Mouse (Mus musculus) left cerebral cortex, postnatal 4 days (tissue): ENCODE measurements around the gene Cdk5rap2. TPM values are rescaled to one million over a fixed set of nuclear protein-coding genes. Genes with fewer than 3 reads are reported as not detected.

Experiments
- DNase-seq: peaks from one replicate; pipeline ENCODE4 v3.0.0-alpha.2; 2022
- intact Hi-C: fragments of 180-260 bp; cut with DNase I; formaldehyde crosslinking; loops from one replicate; pipeline ENCODE4 v1.15.1; 2025
- total RNA-seq, 2 experiments: library from RNA; stranded (reverse); gene quantifications; 2 replicates each; pipeline ENCODE4 v1.2.3; 2021

The Cdk5rap2 gene
- total RNA-seq, 2 experiments from 2014 or later = 15.2 to 23.1 TPM

DNA sequence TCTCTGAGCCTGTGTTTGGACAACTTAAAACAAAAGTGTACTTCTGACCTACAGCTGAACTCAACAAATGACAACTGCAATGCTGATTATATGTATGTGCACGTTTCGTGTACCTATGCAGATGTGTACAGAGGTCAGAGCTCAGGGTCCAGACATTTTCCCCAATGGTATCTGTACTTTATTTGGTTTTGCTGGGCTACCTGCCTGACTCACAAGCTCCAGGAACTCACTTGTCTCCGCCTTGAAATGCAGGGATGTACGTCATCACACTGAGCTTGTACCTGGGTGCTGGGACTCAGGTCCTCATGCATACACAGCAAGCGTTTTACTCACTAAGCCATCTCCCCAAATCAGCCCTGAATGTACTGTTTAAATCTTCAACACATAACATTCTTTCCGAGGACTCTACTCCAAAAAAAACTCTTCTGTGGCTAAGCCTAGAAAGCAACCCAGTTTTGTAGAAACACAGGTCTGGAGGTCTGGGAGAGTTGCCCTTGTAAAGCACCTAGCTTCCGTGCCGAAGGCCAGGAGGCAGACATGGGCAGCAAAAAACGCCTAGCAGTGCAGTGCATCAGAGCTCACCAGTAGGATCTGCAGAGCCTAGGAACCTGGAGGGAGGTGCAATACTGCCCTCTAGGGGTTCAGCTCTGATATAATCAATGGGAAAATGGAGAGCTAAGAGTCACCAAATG lies 54.4 kb downstream of the Cdk5rap2 start:
- intact Hi-C loops = no loop called here
- DNase-seq = peak; percentile 51

DNA sequence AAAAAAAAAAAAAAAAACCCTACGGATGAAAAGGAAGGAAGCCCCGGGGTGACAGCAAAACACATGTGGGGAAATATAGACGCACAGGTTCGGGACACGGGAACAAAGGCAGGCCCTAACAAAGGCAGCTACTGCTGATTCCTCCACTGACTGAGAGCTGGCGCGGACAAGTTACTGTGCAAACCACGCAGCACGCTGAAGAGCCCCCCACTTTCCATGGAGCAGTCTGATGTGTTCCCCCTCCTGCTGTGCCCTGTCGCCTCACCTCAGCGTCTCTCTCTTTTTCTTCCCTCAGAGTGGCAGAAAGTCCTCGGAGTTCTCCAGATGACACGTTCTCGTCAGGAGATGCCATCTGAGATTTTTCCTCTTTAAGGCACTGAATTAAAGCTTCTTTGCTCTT lies 55.8 kb downstream of the Cdk5rap2 start:
- intact Hi-C loops = loop anchor here (5.0 kb wide), 1 partner anchor 1397 kb away; no protein-coding TSS in a partner anchor
- no peak for DNase-seq

DNA sequence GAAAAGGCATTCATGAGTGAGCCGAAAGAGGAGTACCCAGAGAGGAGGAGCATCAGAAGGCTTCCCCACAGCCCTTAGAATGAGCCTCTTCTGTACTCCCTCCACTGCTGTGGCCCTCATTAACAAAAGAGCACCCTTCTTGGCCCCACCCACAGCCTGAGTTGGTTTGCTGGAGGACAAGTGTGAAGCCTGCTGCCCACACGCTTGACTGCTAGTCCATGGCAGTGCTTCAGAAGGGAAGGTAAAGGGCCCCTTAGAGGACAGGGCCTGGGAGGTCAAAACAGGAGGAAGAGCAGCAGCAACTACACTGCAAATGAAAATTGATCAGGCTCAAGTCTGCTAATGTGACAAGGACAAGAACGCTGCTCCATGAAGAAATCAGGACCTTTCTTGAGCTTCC lies 56.6 kb downstream of the Cdk5rap2 start:
- intact Hi-C loops = loop anchor here (5.0 kb wide), 1 partner anchor 1396 kb away; no protein-coding TSS in a partner anchor
- DNase-seq = no peak

- DNase-seq = no peak
- intact Hi-C loops = no loop called here
Observed at GRCm38 (mm10) chr4:70335444-70336144, 74.6 kb downstream of the Cdk5rap2 start.

- no peak for DNase-seq
- intact Hi-C loops = no loop called here
Observed at GRCm38 (mm10) chr4:70334995-70335394, 75.2 kb downstream of the Cdk5rap2 start.

DNA sequence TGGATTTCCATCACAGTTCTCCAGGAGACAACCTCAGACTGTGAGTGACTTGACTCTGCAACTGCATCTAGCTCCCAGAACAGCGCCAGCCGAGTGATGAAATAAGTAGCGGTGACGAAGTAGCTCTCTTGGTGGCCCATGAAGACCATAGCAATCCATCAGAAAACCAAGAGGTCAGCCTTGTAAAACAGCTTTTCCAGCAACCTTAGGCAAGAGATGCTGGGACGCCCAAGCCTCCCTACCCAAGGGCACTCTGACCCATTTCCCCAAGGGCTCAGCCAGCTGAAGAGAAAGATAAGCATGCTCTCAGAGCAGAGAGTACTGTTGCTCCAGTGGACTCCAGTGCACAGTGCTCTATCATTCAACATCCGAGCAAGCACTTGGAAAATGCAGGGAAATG lies 77.3 kb downstream of the Cdk5rap2 start:
- intact Hi-C loops = no loop called here
- DNase-seq = no peak

- no peak for DNase-seq
- intact Hi-C loops = no loop called here
Observed at GRCm38 (mm10) chr4:70332576-70332975, 77.7 kb downstream of the Cdk5rap2 start.

DNA sequence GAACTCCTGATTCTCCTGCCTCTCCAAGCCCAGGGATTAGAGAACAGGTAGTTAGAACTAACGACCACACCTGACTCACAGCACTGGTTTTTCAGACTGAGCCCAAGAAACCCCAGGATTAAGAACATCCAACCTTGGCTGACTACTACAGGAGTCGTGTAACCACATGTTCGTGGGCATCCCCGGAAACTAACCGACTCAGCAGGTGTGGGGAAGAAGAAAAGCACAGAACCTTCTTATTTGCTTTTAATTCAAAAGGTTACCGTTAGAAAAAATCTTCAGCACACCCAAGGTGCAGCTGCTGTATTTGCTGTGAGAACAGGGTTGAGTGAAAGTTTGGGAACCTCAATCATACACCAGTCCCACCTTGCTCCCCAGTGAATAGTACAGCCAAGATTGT lies 79.1 kb downstream of the Cdk5rap2 start:
- intact Hi-C loops = no loop called here
- DNase-seq = no peak

DNA sequence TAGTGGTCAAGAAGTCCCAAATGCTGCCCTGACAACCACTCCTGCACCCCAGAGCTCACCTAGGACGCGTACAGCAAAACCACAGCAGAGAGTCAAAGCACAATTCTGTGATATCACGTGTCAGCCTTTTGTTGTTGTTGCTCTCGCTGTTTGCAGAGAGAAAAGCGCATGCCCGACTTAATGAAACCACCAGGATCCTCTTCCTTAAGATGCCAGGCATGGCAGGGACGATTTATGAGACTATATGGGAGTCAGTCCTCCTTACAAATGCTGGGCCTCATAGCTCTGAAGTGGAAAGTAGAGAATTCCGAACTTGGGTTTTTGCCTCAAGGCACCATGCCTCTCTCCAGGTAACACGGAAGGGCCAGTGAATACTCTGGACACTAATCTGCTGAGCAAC lies 82.2 kb downstream of the Cdk5rap2 start:
- intact Hi-C loops = no loop called here
- DNase-seq = no peak

DNA sequence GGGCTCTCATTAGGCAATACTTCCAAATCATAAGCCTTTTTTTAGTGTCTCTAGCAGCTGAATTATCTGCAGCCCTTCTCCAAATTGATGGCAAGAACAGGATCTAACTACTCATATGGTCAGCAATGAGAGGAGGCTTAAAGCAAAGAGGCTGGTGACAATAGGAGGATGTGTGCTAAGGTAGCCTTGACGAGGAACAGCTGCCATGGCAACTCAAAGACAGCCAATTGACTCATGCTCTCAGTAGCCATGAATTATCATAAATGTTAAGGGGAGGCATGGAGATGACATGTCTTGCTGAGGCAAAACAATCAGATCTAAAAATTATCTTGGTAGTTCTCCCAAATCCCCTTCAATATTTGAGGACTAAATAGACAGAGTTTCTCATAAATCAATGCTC lies 82.8 kb downstream of the Cdk5rap2 start:
- DNase-seq = no peak
- intact Hi-C loops = no loop called here

- no peak for DNase-seq
- intact Hi-C loops = no loop called here
Observed at GRCm38 (mm10) chr4:70321586-70321985, 88.7 kb downstream of the Cdk5rap2 start.

GRCm38 (mm10) chr4:70312170-70312569 lies 98.1 kb downstream of the Cdk5rap2 start:
- no peak for DNase-seq
- intact Hi-C loops = no loop called here

DNA sequence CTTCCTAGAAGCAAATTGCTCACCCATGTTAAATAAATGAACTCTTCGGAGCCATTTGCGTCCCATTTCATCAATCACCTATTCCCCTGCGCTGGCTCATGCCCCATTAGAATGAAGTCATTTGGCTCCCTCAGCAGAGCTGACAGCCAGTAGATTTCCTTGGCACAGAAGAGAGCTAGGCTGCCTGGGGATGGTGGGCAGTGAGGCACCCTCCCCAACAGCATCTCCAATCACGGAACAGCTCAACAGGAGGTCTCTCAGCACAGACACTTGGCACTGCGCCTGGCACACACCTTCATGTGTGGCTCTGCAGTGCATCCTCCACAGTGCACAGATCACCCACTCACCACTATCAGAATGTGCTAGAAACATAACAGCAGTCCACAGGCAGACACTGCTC lies 98.7 kb downstream of the Cdk5rap2 start:
- intact Hi-C loops = no loop called here
- DNase-seq = peak; percentile 57

GRCm38 (mm10) chr4:70307230-70307629 lies 103.0 kb downstream of the Cdk5rap2 start:
- intact Hi-C loops = no loop called here
- DNase-seq = peak; percentile 71

DNA sequence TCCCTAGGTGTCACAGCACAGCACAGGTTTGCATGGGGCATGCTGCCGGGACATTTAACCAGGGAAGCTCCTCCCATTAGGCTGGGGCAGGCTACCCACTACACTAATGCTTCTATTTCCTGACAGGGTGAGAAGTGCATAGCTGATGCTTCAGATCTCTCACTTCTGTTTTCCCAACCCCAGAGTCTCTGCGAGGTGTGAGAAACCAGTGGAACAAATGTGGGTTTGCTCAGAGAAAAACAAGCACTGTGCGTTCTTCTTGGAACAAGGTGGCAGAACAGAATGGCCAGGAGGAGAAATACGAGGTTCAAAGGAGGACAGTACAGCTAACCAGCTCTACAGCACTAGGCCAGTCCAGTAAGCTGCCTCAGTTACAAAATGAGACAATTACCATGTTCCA lies 106.4 kb downstream of the Cdk5rap2 start:
- no peak for DNase-seq
- intact Hi-C loops = no loop called here

- DNase-seq = peak; percentile 70
- intact Hi-C loops = no loop called here
Observed at GRCm38 (mm10) chr4:70301187-70301586, 109.1 kb downstream of the Cdk5rap2 start.

- intact Hi-C loops = no loop called here
- DNase-seq = no peak
Observed at GRCm38 (mm10) chr4:70289361-70289760, 120.9 kb downstream of the Cdk5rap2 start.

DNA sequence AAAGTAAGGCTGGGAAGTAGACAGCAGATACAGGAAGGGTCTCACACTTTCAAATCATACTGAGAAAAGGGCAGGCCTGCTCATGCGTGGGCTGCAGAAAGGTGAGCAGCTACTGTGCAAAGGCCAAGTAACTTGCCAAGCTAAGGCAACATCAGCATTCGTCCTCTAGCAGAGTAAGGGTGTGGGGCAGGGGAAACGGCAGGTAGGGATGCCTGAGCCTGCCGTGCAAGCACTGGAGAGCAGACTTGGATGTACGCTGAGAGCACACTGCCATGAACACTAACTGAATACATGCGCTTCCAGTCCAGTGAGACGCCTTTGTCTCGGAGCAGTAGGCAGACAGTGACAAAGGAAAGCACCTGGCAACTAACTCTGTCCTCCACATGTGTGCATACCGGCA lies 127.1 kb downstream of the Cdk5rap2 start:
- intact Hi-C loops = no loop called here
- DNase-seq = no peak

- no peak for DNase-seq
- intact Hi-C loops = no loop called here
Observed at GRCm38 (mm10) chr4:70278882-70279281, 131.4 kb downstream of the Cdk5rap2 start.

- intact Hi-C loops = no loop called here
- DNase-seq = no peak
Observed at GRCm38 (mm10) chr4:70278057-70278456, 132.2 kb downstream of the Cdk5rap2 start.

- no peak for DNase-seq
- intact Hi-C loops = no loop called here
Observed at GRCm38 (mm10) chr4:70272943-70273342, 137.3 kb downstream of the Cdk5rap2 start.

GRCm38 (mm10) chr4:70272527-70272926 lies 137.7 kb downstream of the Cdk5rap2 start:
- intact Hi-C loops = no loop called here
- no peak for DNase-seq
